Mouse (Mus musculus): ENCODE data around the gene Lce1a2. TPM values are rescaled to one million over a fixed set of nuclear protein-coding genes. Genes with fewer than 3 reads are reported as not detected.

Lce1a2 gene
- polyA plus RNA-seq, 1 experiment from 2014 or later = not detected

DNA sequence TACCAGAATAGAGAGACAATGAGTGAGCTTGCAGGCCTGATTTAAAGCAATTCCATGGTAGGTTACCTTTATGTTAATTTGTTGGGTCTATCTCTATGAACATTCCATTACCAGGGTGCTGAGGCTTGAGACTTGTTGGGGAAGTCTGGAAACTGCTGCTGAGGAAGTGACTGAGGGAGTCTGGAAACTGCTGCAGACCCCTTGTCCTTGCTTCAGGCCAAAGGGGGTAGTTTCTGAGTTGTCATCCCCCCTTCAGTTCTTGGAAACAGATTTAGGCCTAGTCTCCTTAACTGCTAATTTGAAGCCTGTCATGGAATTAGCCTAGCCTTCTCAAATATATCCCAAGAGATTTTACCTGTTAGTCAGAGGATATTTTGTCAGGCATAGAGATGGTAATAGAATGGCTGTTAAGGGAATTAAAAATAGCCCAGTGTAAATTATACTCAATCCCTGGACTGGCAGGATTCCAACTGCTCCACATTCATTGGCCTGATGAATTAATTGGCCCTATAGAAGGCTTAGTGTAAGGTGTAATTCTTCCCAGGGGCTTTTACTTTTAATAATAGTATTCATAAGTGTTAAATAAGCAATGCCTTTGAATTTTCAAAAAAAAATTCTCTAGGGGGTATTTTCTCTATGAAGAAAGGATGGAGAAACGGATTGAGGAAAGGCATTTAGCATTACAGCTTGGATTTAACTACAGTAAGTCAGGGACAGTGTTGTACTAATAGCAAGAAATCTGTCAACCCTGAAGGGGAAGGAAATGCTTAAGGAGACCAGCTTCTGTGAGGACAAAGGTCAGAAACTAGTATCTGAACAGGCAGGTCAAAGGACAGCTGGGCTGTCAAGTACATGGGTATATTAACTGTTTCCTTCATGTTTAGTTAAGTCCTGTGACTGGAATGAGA is 32.1 kb downstream of the Lce1a2 start:
- no peak overlapping the region for H3K27ac ChIP-seq (replicated peaks)
- no peaks in the 10 kb centered on the region for H3K27me3 ChIP-seq
- peaks cover 7% of the 10 kb centered on the region for H3K4me1 ChIP-seq
- no peaks in the 10 kb centered on the region for H3K36me3 ChIP-seq
- 14% methylated on average over 1 of the region's 1 CpGs for WGBS
- ATAC-seq (replicated peaks) = peak; percentile 53; the same call in 1 of the 2 replicates
- no peaks in the 10 kb centered on the region for H3K9me3 ChIP-seq
- H3K4me2 ChIP-seq (replicated peaks) = no peak overlapping the region
- H3K4me3 ChIP-seq = no peak overlapping the region
- H3K9ac ChIP-seq (replicated peaks) = no peak overlapping the region

- H3K4me2 ChIP-seq (replicated peaks) = no peak within 1 kb of the TSS
- H3K9ac ChIP-seq (replicated peaks) = no peak within 1 kb of the TSS
- ATAC-seq (replicated peaks) = no peak
- WGBS = 87% methylated on average over 2 of the region's 2 CpGs
- no peaks in the 10 kb centered on the region for H3K27me3 ChIP-seq
- H3K9me3 ChIP-seq = no peaks in the 10 kb centered on the region
- no peak within 1 kb of the TSS for H3K4me3 ChIP-seq
- H3K4me1 ChIP-seq = no peaks in the 10 kb centered on the region
- no peaks in the 10 kb centered on the region for H3K36me3 ChIP-seq
- H3K27ac ChIP-seq (replicated peaks) = no peak within 1 kb of the TSS
Measured at GRCm38 (mm10) chr3:92621560-92621959, 48.6 kb downstream of the Lce1a2 start, which contains the start of gene Lce6a. Lce6a (minus strand) TSS chr3:92621660.

Other genes with a start within 250 kb of the Lce1a2 start
- 6.7 and 7.1 TPM in 2 replicates for gene Gm9774, start 240.9 kb downstream of the Lce1a2 start, polyA plus RNA-seq (2015; fragmentation: Nextera tagmentation; extraction: Ambion mirVana)
- not detected in 2 replicates for gene Sprr2k, start 237.7 kb downstream of the Lce1a2 start, polyA plus RNA-seq (2015; fragmentation: Nextera tagmentation; extraction: Ambion mirVana)
- not detected in 2 replicates for gene Sprr1b, start 231.5 kb downstream of the Lce1a2 start, polyA plus RNA-seq (2015; fragmentation: Nextera tagmentation; extraction: Ambion mirVana)
- gene Sprr3, start 211.6 kb downstream of the Lce1a2 start, polyA plus RNA-seq (2015; fragmentation: Nextera tagmentation; extraction: Ambion mirVana) = not detected in 2 replicates
- gene Sprr1a, start 184.4 kb downstream of the Lce1a2 start, polyA plus RNA-seq (2015; fragmentation: Nextera tagmentation; extraction: Ambion mirVana) = not detected in 2 replicates
- not detected in 2 replicates for gene Sprr4, start 169.8 kb downstream of the Lce1a2 start, polyA plus RNA-seq (2015; fragmentation: Nextera tagmentation; extraction: Ambion mirVana)
- not detected in 2 replicates for gene 2310046K23Rik, start 135.8 kb downstream of the Lce1a2 start, polyA plus RNA-seq (2015; fragmentation: Nextera tagmentation; extraction: Ambion mirVana)
- gene Ivl, start 96.6 kb downstream of the Lce1a2 start, polyA plus RNA-seq (2015; fragmentation: Nextera tagmentation; extraction: Ambion mirVana) = not detected in 2 replicates
- gene Smcp, start 81.3 kb downstream of the Lce1a2 start, polyA plus RNA-seq (2015; fragmentation: Nextera tagmentation; extraction: Ambion mirVana) = not detected in 2 replicates
- gene 2210017I01Rik, start 62.8 kb downstream of the Lce1a2 start, polyA plus RNA-seq (2015; fragmentation: Nextera tagmentation; extraction: Ambion mirVana) = not detected in 2 replicates
- not detected in 2 replicates for gene Lce6a, start 48.7 kb downstream of the Lce1a2 start, polyA plus RNA-seq (2015; fragmentation: Nextera tagmentation; extraction: Ambion mirVana)
- not detected in 2 replicates for gene Lce1a1, start 22.0 kb downstream of the Lce1a2 start, polyA plus RNA-seq (2015; fragmentation: Nextera tagmentation; extraction: Ambion mirVana)
- not detected in 2 replicates for gene Lce1b, start 13.4 kb downstream of the Lce1a2 start, polyA plus RNA-seq (2015; fragmentation: Nextera tagmentation; extraction: Ambion mirVana)
- gene Lce1c, start 8.9 kb upstream of the Lce1a2 start, polyA plus RNA-seq (2015; fragmentation: Nextera tagmentation; extraction: Ambion mirVana) = not detected in 2 replicates
- gene Lce1d, start 16.9 kb upstream of the Lce1a2 start, polyA plus RNA-seq (2015; fragmentation: Nextera tagmentation; extraction: Ambion mirVana) = not detected in 2 replicates
- not detected in 2 replicates for gene Lce1e, start 38.8 kb upstream of the Lce1a2 start, polyA plus RNA-seq (2015; fragmentation: Nextera tagmentation; extraction: Ambion mirVana)
- not detected in 2 replicates for gene Lce1f, start 50.0 kb upstream of the Lce1a2 start, polyA plus RNA-seq (2015; fragmentation: Nextera tagmentation; extraction: Ambion mirVana)
- not detected in 2 replicates for gene Gm38119, start 68.8 kb upstream of the Lce1a2 start, polyA plus RNA-seq (2015; fragmentation: Nextera tagmentation; extraction: Ambion mirVana)
- not detected in 2 replicates for gene Lce1g, start 82.0 kb upstream of the Lce1a2 start, polyA plus RNA-seq (2015; fragmentation: Nextera tagmentation; extraction: Ambion mirVana)
- not detected in 2 replicates for gene Lce1h, start 94.8 kb upstream of the Lce1a2 start, polyA plus RNA-seq (2015; fragmentation: Nextera tagmentation; extraction: Ambion mirVana)
- not detected in 2 replicates for gene Lce1i, start 108.6 kb upstream of the Lce1a2 start, polyA plus RNA-seq (2015; fragmentation: Nextera tagmentation; extraction: Ambion mirVana)
- gene Lce1j, start 120.2 kb upstream of the Lce1a2 start, polyA plus RNA-seq (2015; fragmentation: Nextera tagmentation; extraction: Ambion mirVana) = not detected in 2 replicates
- gene Lce1k, start 137.6 kb upstream of the Lce1a2 start, polyA plus RNA-seq (2015; fragmentation: Nextera tagmentation; extraction: Ambion mirVana) = not detected in 2 replicates
- not detected in 2 replicates for gene Kprp, start 156.9 kb upstream of the Lce1a2 start, polyA plus RNA-seq (2015; fragmentation: Nextera tagmentation; extraction: Ambion mirVana)
- gene Lce1l, start 181.0 kb upstream of the Lce1a2 start, polyA plus RNA-seq (2015; fragmentation: Nextera tagmentation; extraction: Ambion mirVana) = not detected in 2 replicates
- not detected in 2 replicates for gene 2310050C09Rik, start 199.9 kb upstream of the Lce1a2 start, polyA plus RNA-seq (2015; fragmentation: Nextera tagmentation; extraction: Ambion mirVana)

Measured in forebrain, embryonic 15.5 days (tissue).